Mouse (Mus musculus): Measurements from ENCODE around the gene Meis3.

DNA sequence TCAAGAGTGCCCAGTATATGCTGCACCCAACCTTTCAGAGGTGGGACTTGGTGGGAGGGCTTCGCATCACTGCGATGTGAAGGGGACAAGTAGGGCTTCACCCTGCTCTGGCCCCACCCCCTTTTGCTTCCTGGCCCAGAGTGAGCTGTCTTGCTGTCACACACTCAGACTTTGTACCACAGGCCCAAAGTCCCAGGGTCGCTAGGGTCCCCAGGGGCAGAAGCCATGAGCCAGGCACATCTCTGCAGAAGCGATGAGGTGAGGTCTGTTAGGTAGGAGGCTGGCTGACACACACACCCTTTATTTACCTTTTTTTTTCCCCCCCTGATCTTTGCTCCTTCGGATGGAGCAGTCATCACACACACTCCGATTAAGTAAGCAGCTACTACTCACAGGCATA is 38.3 kb downstream of the Meis3 start:
- TF ChIP-seq CTCF (IDR thresholded peaks at IDR 0.05; ENCODE audit: borderline replicate concordance, insufficient read depth, low read length) = no peak
- no peak for TF ChIP-seq POLR2A (IDR thresholded peaks at IDR 0.05; ENCODE audit: low read depth, low read length)

All from embryonic fibroblast, embryonic 13.5 days (primary cell).